Mouse (Mus musculus): ENCODE results near the gene Hspb8.
"Not testable (repeated sequence)": the region's sequence is repeated elsewhere in the genome, so short reads cannot be mapped to it uniquely, and the experiment has no call there.

Gene Hspb8

GRCm38 (mm10) chr5:116434976-116435850, 12.5 kb upstream of the Hspb8 start:
- no peak for DNase-seq (ENCODE audit: low read depth, low spot score)

DNA sequence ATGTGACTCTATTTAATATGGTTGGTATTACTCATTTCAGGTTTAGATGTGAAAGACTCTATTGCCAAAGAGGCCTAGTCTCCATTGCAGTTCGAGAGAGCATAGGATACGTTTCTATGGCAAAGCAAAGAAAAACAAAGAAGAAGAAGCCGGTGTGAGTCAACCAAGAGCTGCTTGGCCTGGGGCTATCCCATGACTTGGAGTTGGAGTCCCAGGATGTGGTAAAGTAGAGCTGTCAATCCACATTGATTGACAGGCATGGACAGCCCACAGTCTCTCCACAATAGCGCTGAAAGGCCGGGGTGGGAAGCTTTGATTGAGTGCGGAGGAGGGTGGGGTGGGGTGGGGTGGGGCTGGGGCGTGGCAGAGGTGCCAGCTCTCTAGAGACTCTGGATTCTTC, 10.2 kb upstream of the Hspb8 start:
- no peak for DNase-seq (ENCODE audit: low read depth, low spot score)

DNA sequence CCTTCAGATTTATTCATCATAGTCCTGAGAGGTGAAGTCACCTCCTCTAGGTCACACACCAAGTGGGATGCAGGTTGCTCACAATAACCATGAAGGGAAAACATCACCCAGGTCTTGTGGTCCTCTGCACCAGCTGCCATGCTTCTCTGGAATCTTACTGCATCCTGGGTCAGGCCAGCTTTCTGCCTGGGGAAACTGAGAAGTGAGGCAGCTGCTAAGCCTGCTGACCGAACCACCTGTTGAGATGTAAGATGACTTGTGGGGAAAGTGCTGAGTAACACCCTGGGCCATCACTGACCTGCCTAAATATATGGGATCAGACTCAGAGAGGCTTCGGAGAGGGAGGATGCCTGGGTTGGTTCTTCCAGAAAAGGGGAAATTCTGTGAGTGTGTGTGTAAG, 4.0 kb upstream of the Hspb8 start:
- no peak for DNase-seq (ENCODE audit: low read depth, low spot score)

- not testable (repeated sequence) for DNase-seq (ENCODE audit: low read depth, low spot score)
Observed at GRCm38 (mm10) chr5:116425709-116426108, 3.0 kb upstream of the Hspb8 start.

- DNase-seq (ENCODE audit: low read depth, low spot score) = no peak
Observed at GRCm38 (mm10) chr5:116425273-116425672, 2.6 kb upstream of the Hspb8 start.

DNA sequence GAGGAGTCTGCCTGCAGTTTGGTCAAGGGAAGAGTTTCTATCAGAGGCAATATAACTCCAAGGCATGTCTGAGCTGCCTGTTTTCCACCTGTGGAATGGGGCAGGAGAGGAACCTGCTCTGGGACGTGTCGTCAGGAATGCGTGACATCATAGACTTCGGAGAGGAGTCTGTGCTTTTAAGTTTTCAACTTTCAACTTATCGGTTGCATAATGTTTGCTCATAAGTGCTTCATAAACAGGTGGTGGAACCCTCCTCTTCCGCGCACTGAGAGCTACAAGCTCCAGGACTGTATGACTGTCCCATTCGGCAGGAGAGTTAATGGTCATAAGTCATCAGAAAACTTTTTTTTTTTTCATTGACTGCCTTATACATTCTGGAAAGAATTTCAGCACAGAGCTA, 1.1 kb upstream of the Hspb8 start:
- DNase-seq (ENCODE audit: low read depth, low spot score) = no peak

DNA sequence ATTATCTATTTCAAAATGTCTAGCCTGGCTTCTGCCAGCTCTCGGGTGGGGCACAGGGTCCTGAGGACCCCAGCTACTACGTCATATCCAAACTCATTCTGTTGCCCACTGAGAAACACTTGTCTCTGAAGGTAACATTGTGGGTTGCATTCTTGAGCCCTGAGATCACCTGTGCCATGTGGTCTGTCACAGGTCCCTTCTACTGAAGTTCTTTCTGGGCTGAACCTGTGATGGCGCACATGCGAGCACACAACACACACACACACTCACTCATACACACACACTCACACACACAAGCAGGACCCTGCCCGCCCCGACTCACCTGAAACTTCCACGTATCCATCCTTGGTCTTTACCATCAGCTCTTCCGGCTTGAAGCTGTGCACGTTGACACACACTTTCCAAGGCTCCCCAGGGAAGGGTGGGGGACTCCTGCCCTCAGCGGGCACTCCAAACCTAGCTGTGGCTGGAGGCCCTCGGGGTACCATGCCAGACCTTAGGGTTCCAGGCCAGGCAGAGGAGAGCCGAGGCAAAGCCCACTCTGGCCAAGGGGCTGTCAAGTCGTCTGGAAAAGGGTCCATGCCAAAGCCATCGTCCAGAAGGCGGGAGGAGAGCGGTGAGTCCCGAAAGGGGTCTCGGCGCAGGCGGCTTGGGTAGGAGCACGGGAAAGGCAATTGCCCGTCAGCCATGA, 728 bp downstream of the Hspb8 start:
- DNase-seq (ENCODE audit: low read depth, low spot score) = no peak

DNA sequence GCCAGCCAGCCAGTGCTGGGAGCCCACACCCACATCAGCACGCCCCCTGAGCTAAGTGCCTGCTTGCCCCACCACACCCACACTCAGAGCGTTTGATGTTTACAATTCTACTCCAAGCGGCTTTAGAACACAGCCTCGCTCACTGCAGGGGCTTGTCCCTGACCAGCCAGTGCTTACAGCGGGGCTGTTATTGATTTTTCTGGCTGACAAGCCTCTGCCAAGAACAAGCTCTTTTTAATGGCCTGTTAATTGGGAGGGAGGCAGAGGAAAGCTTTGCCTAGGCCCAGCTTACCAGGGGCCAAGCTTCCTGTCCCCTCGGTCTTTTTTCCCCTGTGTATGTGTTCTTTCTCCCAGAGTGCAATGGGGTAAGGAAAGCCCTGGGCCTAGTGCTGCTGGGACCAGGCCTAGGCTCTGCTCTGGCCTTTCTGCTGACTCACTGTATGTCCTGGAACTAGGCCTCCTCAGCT, 1.9 kb downstream of the Hspb8 start:
- DNase-seq (ENCODE audit: low read depth, low spot score) = peak; percentile 67

DNA sequence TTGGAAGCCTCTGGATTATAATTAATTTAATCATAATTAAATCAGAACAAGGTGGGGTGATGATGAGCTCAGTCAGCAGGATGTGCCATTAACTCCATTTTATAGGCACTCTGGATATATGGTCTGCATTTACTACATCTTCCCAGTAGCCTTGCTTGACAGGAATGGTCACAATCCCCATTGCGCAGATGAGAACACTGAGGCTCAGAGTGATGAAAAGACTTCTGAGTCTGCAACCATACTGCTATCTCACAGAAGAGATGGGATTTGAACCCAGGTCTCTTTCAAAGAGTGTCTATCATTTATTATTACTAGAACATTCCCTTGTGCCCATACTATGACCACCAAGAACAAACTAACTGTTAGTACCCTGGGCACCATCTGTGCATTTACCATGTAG, 2.5 kb downstream of the Hspb8 start:
- no peak for DNase-seq (ENCODE audit: low read depth, low spot score)

DNA sequence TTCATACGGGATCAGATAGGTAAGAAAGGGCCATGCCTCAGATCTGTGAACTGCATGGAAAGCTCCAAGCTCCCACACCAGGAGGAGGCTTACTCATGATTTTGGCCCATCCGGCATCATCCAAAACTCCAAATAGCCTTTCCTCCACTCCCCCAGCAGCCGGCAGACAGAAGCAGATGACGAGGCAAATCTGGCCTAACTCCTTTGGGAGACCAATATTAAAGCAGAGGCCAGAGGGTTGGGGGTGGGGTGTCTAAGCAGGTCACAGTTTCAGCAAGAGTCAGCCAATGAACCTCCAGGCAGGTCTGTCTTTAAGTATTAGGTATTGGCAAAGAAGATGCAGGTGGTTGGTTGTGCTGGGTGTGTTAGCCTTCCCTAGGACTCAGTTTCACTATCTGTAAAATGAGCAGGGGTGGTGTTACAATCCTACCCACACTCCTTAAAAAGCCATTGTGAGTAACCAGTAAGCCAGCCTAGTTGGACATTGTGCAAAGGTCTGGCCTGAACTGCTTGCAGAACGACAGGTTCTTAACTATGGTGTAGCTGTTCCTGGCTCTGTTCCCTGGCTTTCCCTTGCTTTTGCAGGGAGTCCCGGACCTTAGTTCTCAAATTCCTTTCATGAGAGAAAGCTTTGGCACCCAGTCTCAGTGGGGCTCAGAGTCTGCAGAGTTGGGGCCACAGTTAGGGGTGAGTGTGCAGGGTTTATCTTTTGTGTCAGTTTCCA, 3.2 kb downstream of the Hspb8 start:
- DNase-seq (ENCODE audit: low read depth, low spot score) = no peak

GRCm38 (mm10) chr5:116416208-116416607, 6.5 kb downstream of the Hspb8 start:
- no peak for DNase-seq (ENCODE audit: low read depth, low spot score)

- no peak for DNase-seq (ENCODE audit: low read depth, low spot score)
Observed at GRCm38 (mm10) chr5:116409689-116410590, 12.7 kb downstream of the Hspb8 start.

DNA sequence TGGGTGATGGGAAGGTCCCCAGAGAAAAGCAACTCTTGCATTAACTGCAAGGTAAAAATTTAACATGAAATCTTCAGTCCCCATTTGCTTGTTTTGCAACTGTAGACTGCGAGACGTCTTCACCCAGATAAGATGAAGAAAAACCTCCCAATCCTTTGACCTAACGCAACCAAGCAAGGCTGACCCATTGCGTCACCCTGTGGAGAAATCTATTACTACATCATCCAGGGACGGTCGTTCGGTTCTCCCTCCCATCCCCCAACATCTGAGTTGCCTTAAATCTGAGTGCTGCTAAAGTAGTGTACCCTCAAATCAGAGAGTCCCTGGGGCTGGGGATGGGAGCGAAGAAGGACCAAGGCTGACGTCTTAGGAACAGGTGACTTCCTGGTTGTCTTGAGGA, 13.7 kb downstream of the Hspb8 start:
- DNase-seq (ENCODE audit: low read depth, low spot score) = no peak

DNA sequence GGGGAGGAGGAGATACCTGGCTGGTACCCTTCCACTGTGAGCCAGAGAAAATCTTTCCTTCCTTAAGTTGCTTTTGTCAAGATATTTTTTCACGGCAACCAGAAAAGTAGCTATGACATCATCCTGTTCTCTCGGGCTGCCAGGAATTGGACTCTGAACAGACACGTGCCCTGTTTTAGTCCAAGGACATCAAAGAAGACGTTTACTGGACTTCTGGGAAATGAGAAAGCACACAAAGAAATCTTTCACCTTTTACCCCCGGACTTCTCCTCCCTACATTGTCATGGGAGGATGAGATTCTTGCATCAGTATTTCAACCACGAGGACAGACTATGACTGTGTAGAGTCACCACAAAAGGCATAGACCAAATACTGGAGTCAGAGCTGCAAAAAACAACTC, 14.7 kb downstream of the Hspb8 start:
- no peak for DNase-seq (ENCODE audit: low read depth, low spot score)

DNA sequence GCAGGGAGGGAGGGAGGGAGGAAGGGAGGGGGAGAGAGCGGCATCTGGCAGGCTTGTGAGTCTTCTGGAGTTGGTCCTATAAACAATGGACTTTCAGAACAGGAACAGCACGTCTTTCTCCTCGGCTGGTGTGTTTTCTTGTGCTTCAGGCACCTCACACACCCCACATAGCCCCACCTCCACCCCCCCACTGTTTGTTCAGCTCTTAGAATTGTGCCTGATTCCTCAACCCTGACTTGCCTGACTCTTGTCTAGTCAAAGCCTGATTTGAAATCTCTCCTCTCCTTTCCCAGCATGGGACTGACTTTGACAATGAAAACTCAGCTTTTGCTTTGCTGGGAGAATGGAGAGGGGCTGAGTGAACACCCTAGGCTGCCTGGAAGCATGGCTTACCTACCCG, 15.3 kb downstream of the Hspb8 start:
- DNase-seq (ENCODE audit: low read depth, low spot score) = no peak

- no peak for DNase-seq (ENCODE audit: low read depth, low spot score)
Observed at GRCm38 (mm10) chr5:116406507-116406906, 16.2 kb downstream of the Hspb8 start.

- DNase-seq (ENCODE audit: low read depth, low spot score) = no peak
Observed at GRCm38 (mm10) chr5:116405934-116406333, 16.7 kb downstream of the Hspb8 start.

- DNase-seq (ENCODE audit: low read depth, low spot score) = no peak
Observed at GRCm38 (mm10) chr5:116404063-116404462, 18.6 kb downstream of the Hspb8 start.

DNA sequence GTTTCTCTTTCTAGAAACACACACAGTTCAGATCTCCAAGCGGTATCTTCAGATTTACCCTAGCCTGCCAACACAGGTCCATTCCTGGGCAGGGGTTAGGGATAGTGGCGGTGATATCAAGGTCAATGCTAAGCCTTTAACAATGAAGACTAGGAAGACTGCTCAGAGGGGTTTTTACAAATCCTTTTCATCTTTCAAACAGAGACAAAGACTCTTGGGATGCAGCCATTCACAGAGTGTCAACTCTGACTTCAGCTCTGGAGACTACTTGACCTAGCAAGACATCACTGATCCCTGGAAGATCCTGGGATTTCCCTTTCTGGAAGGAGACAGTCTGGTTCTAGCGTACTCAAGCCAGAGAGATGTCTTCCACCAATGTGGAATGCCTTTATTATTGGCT, 21.9 kb downstream of the Hspb8 start:
- no peak for DNase-seq (ENCODE audit: low read depth, low spot score)

DNA sequence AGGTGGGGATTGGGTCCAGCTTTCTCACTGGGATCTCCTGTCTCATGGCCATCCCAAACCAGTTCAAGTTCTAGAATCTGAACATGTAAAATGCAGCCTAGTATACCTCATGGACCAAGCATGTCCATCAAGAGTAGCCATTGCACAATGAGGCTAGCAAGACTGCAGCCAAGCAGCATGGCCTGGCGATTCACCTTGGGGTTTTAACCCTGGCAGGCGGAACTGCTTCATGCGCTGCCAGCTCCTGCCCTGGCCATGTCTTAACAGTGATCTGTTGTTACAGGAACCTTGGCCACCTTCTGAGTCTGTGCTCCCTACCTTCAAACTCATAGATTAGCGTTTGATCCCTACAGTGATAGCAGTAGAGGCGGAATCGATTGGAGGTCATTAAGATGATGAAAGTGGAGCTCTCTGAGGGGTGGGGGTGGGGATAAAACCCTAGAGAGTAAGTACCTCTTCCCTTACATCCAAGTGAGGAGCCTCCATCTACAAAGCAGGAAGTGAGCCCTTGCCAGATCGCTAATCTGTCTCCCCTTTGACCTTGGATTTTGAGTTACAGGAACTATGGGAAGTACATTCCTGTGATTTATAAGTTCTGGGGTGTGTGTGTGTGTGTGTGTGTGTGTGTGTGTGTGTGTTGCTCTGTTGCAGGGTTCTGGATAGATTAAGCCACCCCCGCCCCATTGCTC, 22.5 kb downstream of the Hspb8 start:
- DNase-seq (ENCODE audit: low read depth, low spot score) = no peak

- DNase-seq (ENCODE audit: low read depth, low spot score) = no peak
Observed at GRCm38 (mm10) chr5:116396104-116396503, 26.6 kb downstream of the Hspb8 start.

Data from forelimb bud, embryonic 11.5 days (tissue).